Mouse (Mus musculus) embryonic fibroblast, embryonic 13.5 days (primary cell): ENCODE results near the gene Nav3. TPM values are rescaled to one million over a fixed set of nuclear protein-coding genes. Genes with fewer than 3 reads are reported as not detected.

Experiments used
- H3K27ac ChIP-seq: 2 replicates; pipeline ENCODE4 v1.5.1; 2012; ENCODE audit warnings: low read length, control low read depth, inconsistent platforms; ENCODE audit not compliant: insufficient read depth
- H3K4me1 ChIP-seq: 2 replicates; pipeline ENCODE4 v1.6.1; 2011; ENCODE audit warnings: low read length; ENCODE audit not compliant: control insufficient read depth, insufficient read depth
- H3K4me3 ChIP-seq: 2 replicates; pipeline ENCODE4 v1.5.1; 2011; ENCODE audit warnings: mild to moderate bottlenecking, control low read depth, low read length; ENCODE audit not compliant: insufficient read depth
- CTCF ChIP-seq: IDR thresholded peaks from 2 replicates; pipeline ENCODE4 v1.5.1; 2011; ENCODE audit warnings: mild to moderate bottlenecking, control low read depth, low read length, moderate library complexity, borderline replicate concordance; ENCODE audit not compliant: insufficient read depth
- POLR2A ChIP-seq: IDR thresholded peaks from 2 replicates; pipeline ENCODE4 v1.6.1; 2011; ENCODE audit warnings: low read depth, mild to moderate bottlenecking, control low read depth, low read length, moderate library complexity
- polyA plus RNA-seq: library from polyadenylated mRNA; stranded (reverse); fragments of >200 nt; gene quantifications from 2 replicates; pipeline ENCODE4 v1.2.4, GENCODE M21; 2011; ENCODE audit warnings: low read depth; ENCODE audit not compliant: missing spikeins, insufficient read length

The Nav3 gene
- 4.9 and 5.2 TPM in 2 replicates for polyA plus RNA-seq

- Histone ChIP-seq H3K4me3 (peak within 1 kb of the TSS; percentile 77), H3K4me1 (no peaks in the 10 kb centered on the region), H3K27ac (no peak within 1 kb of the TSS)
- TF ChIP-seq CTCF (0 out of 2 replicates have a peak, but pooled peaks have one; percentile 27), POLR2A (no peak)
Observed at GRCm38 (mm10) chr10:110455838-110456493, at the start of gene Nav3. TSS of gene Nav3 (minus strand) at chr10:110456204.

- Histone ChIP-seq H3K4me3 (no peak overlapping the region), H3K27ac (peak overlapping the region; percentile 93), H3K4me1 (peaks cover 7% of the 10 kb centered on the region)
- TF ChIP-seq CTCF (no peak), POLR2A (no peak)
Observed at GRCm38 (mm10) chr10:110485306-110485705, 29.3 kb upstream of the Nav3 start.

- peaks cover 7% of the 10 kb centered on the region for H3K4me1 ChIP-seq
- TF ChIP-seq CTCF, result no peak
- TF ChIP-seq POLR2A, result no peak
- H3K27ac ChIP-seq, result peak overlapping the region; percentile 93
- H3K4me3 ChIP-seq, result no peak overlapping the region
Observed at GRCm38 (mm10) chr10:110484822-110485221, 28.8 kb upstream of the Nav3 start.

GRCm38 (mm10) chr10:110479189-110479588 lies 23.2 kb upstream of the Nav3 start:
- Histone ChIP-seq H3K4me3 (no peak overlapping the region), H3K27ac (no peak overlapping the region), H3K4me1 (peaks cover 7% of the 10 kb centered on the region)
- TF ChIP-seq POLR2A (no peak), CTCF (no peak)

GRCm38 (mm10) chr10:110477689-110478314 lies 21.8 kb upstream of the Nav3 start:
- Histone ChIP-seq H3K4me1 (no peaks in the 10 kb centered on the region), H3K4me3 (no peak overlapping the region), H3K27ac (no peak overlapping the region)
- no peak for TF ChIP-seq CTCF
- no peak for TF ChIP-seq POLR2A

GRCm38 (mm10) chr10:110474107-110474506 lies 18.1 kb upstream of the Nav3 start:
- TF ChIP-seq CTCF (no peak), POLR2A (no peak)
- Histone ChIP-seq H3K4me1 (no peaks in the 10 kb centered on the region), H3K27ac (no peak overlapping the region), H3K4me3 (no peak overlapping the region)

GRCm38 (mm10) chr10:110469445-110469844 lies 13.4 kb upstream of the Nav3 start:
- H3K27ac ChIP-seq, result no peak overlapping the region
- TF ChIP-seq CTCF, result no peak
- TF ChIP-seq POLR2A, result no peak
- H3K4me3 ChIP-seq, result no peak overlapping the region
- no peaks in the 10 kb centered on the region for H3K4me1 ChIP-seq

GRCm38 (mm10) chr10:110455063-110455837 lies 754 bp downstream of the Nav3 start:
- Histone ChIP-seq H3K4me1 (no peaks in the 10 kb centered on the region), H3K4me3 (peak overlapping the region; percentile 77), H3K27ac (no peak overlapping the region)
- no peak for TF ChIP-seq CTCF
- TF ChIP-seq POLR2A, result no peak

GRCm38 (mm10) chr10:110453566-110453965 lies 2.4 kb downstream of the Nav3 start:
- Histone ChIP-seq H3K27ac (no peak overlapping the region), H3K4me1 (peaks cover 2% of the 10 kb centered on the region; the same call in 1 of the 2 replicates), H3K4me3 (no peak overlapping the region)
- no peak for TF ChIP-seq POLR2A
- no peak for TF ChIP-seq CTCF

GRCm38 (mm10) chr10:110440396-110440795 lies 15.6 kb downstream of the Nav3 start:
- Histone ChIP-seq H3K4me1 (no peaks in the 10 kb centered on the region), H3K4me3 (no peak overlapping the region), H3K27ac (no peak overlapping the region)
- no peak for TF ChIP-seq POLR2A
- no peak for TF ChIP-seq CTCF
